Mouse (Mus musculus) cerebral cortex, adult 2 months (tissue): ENCODE results near the gene Ccdc163.

Source experiments
- WGBS: fragments of 180-500 bp; shearing (Covaris S2); methylation state at CpG from one replicate; pipeline ENCODE4 v1.1.7; 2018; 5-methylcytosine and 5-hydroxymethylcytosine counted together

Gene Ccdc163

GRCm38 (mm10) chr4:116781366-116781765 lies 73.1 kb downstream of the Ccdc163 start:
- WGBS = 81% methylated on average over 2 of the region's 2 CpGs

- 59% methylated on average over 8 of the region's 8 CpGs for WGBS
Observed at GRCm38 (mm10) chr4:116782171-116782570, 73.9 kb downstream of the Ccdc163 start.

- 100% methylated on average over 1 of the region's 1 CpGs for WGBS
Observed at GRCm38 (mm10) chr4:116786587-116786986, 78.3 kb downstream of the Ccdc163 start.

- WGBS = 40% methylated on average over 7 of the region's 7 CpGs
Observed at GRCm38 (mm10) chr4:116787985-116788760, 79.9 kb downstream of the Ccdc163 start.

- WGBS = 3% methylated on average over 3 of the region's 3 CpGs
Observed at GRCm38 (mm10) chr4:116788956-116789355, 80.6 kb downstream of the Ccdc163 start.

DNA sequence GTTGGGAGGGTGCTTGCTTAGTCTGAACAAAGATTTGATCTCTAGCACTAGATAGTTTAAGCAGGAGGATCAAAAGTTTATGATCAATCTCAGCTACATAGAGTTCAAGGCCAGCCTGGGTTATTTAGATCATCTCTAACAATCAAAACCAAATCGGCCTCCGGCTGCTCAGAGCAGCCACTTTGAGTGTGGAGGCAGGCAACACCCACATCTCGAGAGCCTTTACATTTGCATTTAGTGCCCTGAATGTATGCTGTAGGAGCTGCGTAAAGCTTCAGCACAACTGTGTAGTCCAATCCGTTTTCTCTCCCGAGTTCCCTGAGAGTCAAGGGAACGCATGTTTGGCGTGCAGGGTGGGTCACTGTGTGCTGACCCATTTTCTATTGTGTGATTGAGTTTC lies 84.1 kb downstream of the Ccdc163 start:
- WGBS = 63% methylated on average over 8 of the region's 8 CpGs

GRCm38 (mm10) chr4:116794273-116794672 lies 86.0 kb downstream of the Ccdc163 start:
- WGBS = 75% methylated on average over 2 of the region's 2 CpGs

DNA sequence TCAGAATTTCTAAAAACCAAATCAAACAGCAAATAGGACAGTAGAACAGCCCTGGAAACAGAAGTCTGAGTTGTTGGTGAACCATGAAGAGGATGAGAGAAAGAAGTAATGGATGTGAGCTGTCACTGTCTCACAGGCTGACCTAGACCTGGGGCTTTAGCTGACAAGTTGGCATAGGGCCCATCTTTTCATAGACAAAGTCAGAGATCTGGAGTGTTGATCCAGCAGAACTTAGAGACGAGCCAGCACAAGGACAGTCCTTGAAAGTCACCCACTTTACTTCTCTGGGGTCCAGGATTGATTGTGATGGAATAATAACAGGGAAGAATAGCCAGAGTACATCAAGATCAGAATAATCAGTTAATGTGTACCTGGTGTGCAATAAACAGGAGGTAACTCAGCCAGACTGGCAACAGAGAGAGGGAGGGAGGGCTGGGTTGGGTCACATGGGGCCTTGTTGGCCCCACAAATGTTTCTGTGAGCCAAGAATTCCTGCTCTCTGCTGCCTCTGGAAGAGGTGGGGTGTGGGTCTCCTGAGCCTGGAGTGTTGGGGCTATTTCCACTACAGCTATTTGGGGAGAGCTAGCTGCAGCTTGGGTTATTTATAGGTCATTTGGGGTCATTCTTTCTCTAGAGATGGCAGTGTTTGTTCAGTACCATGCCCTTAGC lies 88.3 kb downstream of the Ccdc163 start:
- WGBS = 46% methylated on average over 1 of the region's 1 CpGs

GRCm38 (mm10) chr4:116799901-116800300 lies 91.6 kb downstream of the Ccdc163 start:
- 43% methylated on average over 5 of the region's 5 CpGs for WGBS
